Mouse (Mus musculus) small intestine, adult 2 months (tissue): ENCODE data around the gene Rnf19b.

ENCODE experiments used
- CTCF ChIP-seq: fragments of 200-500 bp; IDR thresholded peaks from 2 replicates; pipeline ENCODE4 v1.5.1; 2012; ENCODE audit warnings: low read depth, mild to moderate bottlenecking, control low read depth, inconsistent platforms, low read length, moderate library complexity, mixed read lengths; ENCODE audit not compliant: insufficient replicate concordance, insufficient read length; ENCODE audit errors: extremely low read depth
- POLR2A ChIP-seq: fragments of 200-500 bp; IDR thresholded peaks from 2 replicates; pipeline ENCODE4 v1.6.1; 2012; ENCODE audit warnings: low read depth, mild to moderate bottlenecking, control low read depth, inconsistent platforms, low read length, moderate library complexity

- TF ChIP-seq CTCF: no peak
- TF ChIP-seq POLR2A: 0 out of 2 replicates have a peak, but pooled peaks have one; percentile 13
Observed at GRCm38 (mm10) chr4:129048501-129049305, 9.4 kb upstream of the Rnf19b start.
